Mouse (Mus musculus) lung, postnatal 0 days (tissue): ENCODE results near the gene Gm10778.

Experiments
- CTCF ChIP-seq: IDR thresholded peaks from 2 replicates; pipeline ENCODE4 v1.5.1; 2016; ENCODE audit warnings: antibody characterized with exemption, mild to moderate bottlenecking
- EP300 ChIP-seq: IDR thresholded peaks from 2 replicates; pipeline ENCODE4 v1.6.1; 2016; ENCODE audit warnings: antibody characterized with exemption, mild to moderate bottlenecking, control low read depth

DNA sequence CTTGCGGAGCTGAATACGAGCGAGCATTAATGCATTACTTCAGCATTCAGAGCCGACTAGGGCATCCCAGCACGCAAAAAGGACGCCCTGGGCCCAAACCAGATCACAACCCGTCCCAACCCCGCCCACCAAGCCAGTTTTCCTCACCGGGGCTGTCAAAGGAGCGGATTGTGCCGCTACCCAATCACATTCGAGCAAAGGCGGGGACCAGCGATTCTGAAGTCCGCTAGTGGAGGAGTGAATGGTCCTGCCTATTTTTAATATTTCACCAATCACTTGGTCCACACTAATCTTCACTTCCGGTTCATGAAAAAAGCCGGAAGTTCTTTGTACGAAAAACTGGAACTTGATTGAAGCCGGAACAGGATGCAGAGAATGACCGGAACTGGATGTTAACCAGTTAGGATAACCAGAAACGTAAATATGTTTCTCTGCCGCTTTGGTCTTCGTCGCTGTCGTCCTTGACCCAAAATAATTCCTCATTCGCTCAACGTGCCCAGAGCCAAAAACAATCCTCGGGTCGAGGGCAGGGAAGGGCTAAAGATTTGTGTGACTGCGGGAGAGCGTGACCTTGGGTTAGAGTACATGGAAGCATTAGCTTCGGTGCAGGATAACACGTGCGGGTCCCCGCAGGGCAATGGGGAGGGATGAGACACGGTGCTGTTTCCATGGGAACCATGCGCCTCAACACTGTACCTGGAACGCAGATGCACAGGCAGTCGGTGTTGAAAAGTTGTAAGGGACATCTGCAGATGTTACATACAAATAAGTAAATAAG is 42.7 kb upstream of the Gm10778 start, which contains the start of gene BC025920:
- TF ChIP-seq CTCF (0 out of 2 replicates have a peak, but pooled peaks have one; percentile 11), EP300 (peak; percentile 88)
